Mouse (Mus musculus): ENCODE measurements around the gene Zfp609.

DNA sequence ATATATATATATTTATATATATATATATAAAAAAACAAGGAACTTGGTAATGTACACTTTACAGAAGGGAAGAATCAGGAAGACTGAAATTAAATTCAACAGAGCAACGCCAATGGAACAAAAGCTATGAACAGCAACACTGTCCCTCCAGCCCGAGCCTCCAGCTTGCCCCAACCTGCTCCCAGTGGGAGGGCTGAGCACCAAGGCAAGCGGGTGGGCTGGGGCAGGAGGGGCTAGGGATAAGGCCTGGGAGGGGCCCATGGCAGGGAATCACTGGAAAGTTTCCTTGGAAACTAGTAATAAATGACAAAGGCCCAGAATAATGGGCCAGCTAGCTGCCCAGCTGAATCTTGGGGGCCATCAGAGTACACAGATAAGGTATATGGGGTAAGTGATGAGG lies 134.9 kb downstream of the Zfp609 start:
- no peak for TF ChIP-seq CTCF (IDR thresholded peaks at IDR 0.05; ENCODE audit: low read depth, low read length)
- no peak for TF ChIP-seq POLR2A (IDR thresholded peaks at IDR 0.05; ENCODE audit: extremely low read depth, insufficient read depth, low read length)
